Mouse (Mus musculus) liver, postnatal 0 days (tissue): ENCODE measurements around the gene 3110082I17Rik. TPM values are rescaled to one million over a fixed set of nuclear protein-coding genes. Genes with fewer than 3 reads are reported as not detected.

Experiments used
- ATAC-seq: fragments of 200-750 bp; cut with Nextera tagmentation; 2 replicates; pipeline ENCODE4 v1.8.0; 2017; ENCODE audit warnings: mild to moderate bottlenecking, moderate library complexity
- DNase-seq: peaks from one replicate; pipeline ENCODE4 v3.0.0-alpha.2; 2016
- H3K27ac ChIP-seq: fragments of 300-500 bp; sonication (generic); 2 replicates; pipeline ENCODE4 v1.5.1; 2014; ENCODE audit warnings: antibody characterized with exemption, moderate library complexity, mild to moderate bottlenecking, low read depth
- H3K27me3 ChIP-seq: fragments of 300-500 bp; sonication (generic); 2 replicates; pipeline ENCODE4 v1.6.1; 2014; ENCODE audit warnings: low read length, control low read depth, mixed read lengths; ENCODE audit not compliant: insufficient read depth
- H3K36me3 ChIP-seq: fragments of 300-500 bp; sonication (generic); replicated peaks from 2 replicates; pipeline ENCODE4 v1.6.1; 2014; ENCODE audit warnings: mild to moderate bottlenecking, control low read depth, low read length, moderate library complexity, mixed read lengths; ENCODE audit not compliant: insufficient read depth
- H3K4me1 ChIP-seq: fragments of 300-500 bp; sonication (generic); 2 replicates; pipeline ENCODE4 v1.6.1; 2014; ENCODE audit warnings: antibody characterized with exemption, mild to moderate bottlenecking, control low read depth; ENCODE audit not compliant: insufficient read depth
- H3K4me2 ChIP-seq: fragments of 300-500 bp; sonication (generic); 2 replicates; pipeline ENCODE4 v1.6.1; 2014; ENCODE audit warnings: low read depth, mild to moderate bottlenecking, low read length, moderate library complexity, mixed read lengths
- H3K4me3 ChIP-seq: fragments of 300-500 bp; sonication (generic); 2 replicates; pipeline ENCODE4 v1.5.1; 2014; ENCODE audit warnings: low read depth, low read length
- H3K9ac ChIP-seq: fragments of 300-500 bp; sonication (generic); replicated peaks from 2 replicates; pipeline ENCODE4 v1.6.1; 2014; ENCODE audit warnings: mild to moderate bottlenecking, moderate library complexity
- H3K9me3 ChIP-seq: fragments of 300-500 bp; sonication (generic); 2 replicates; pipeline ENCODE4 v1.6.1; 2016; ENCODE audit warnings: mild to moderate bottlenecking, control low read depth, low read length, mixed read lengths
- CTCF ChIP-seq: sonication (generic); IDR thresholded peaks from 2 replicates; pipeline ENCODE4 v1.5.1; 2016; ENCODE audit warnings: antibody characterized with exemption, low read depth
- EP300 ChIP-seq: IDR thresholded peaks from 2 replicates; pipeline ENCODE4 v1.6.1; 2016; ENCODE audit warnings: antibody characterized with exemption, low read depth, mild to moderate bottlenecking
- WGBS: fragments of 180-500 bp; shearing (Covaris S2); extraction: QIAGEN DNeasy Blood & Tissue Kit; methylation state at CpG from one replicate; pipeline ENCODE4 v1.1.7; 2014; ENCODE audit not compliant: insufficient replicate concordance; 5-methylcytosine and 5-hydroxymethylcytosine counted together
- polyA plus RNA-seq: library from polyadenylated mRNA; unstranded; fragments of >200 nt; fragmentation: Nextera tagmentation; extraction: Ambion mirVana; gene quantifications from 2 replicates; pipeline ENCODE4 v1.2.1, GENCODE M21; 2015

3110082I17Rik gene
- polyA plus RNA-seq, 1 experiment from 2014 or later: 9.5 TPM

GRCm38 (mm10) chr5:139326986-139327633 is 133.2 kb downstream of the 3110082I17Rik start:
- H3K27ac ChIP-seq: peak overlapping the region; percentile 62
- H3K4me3 ChIP-seq: no peak overlapping the region
- no peaks in the 10 kb centered on the region; the same call in 1 of the 2 replicates for H3K27me3 ChIP-seq
- no peaks in the 10 kb centered on the region for H3K36me3 ChIP-seq
- no peak overlapping the region for H3K9ac ChIP-seq
- DNase-seq (no peak), ATAC-seq (no peak)
- H3K4me2 ChIP-seq: no peak overlapping the region
- TF ChIP-seq EP300 (no peak), CTCF (no peak)
- 65% methylated on average over 7 of the region's 7 CpGs for WGBS
- no peaks in the 10 kb centered on the region for H3K9me3 ChIP-seq
- peaks cover 15% of the 10 kb centered on the region; the same call in 1 of the 2 replicates for H3K4me1 ChIP-seq

GRCm38 (mm10) chr5:139326111-139326696 is 134.1 kb downstream of the 3110082I17Rik start:
- peaks cover 12% of the 10 kb centered on the region; the same call in 1 of the 2 replicates for H3K4me1 ChIP-seq
- no peak overlapping the region for H3K4me2 ChIP-seq
- H3K4me3 ChIP-seq: no peak overlapping the region
- peak; percentile 27; the same call in 1 of the 2 replicates for TF ChIP-seq CTCF
- no peak for TF ChIP-seq EP300
- no peaks in the 10 kb centered on the region for H3K36me3 ChIP-seq
- H3K27me3 ChIP-seq: no peaks in the 10 kb centered on the region; the same call in 1 of the 2 replicates
- DNase-seq: no peak
- no peaks in the 10 kb centered on the region for H3K9me3 ChIP-seq
- no peak overlapping the region for H3K9ac ChIP-seq
- WGBS: 55% methylated on average over 13 of the region's 13 CpGs
- no peak for ATAC-seq
- no peak overlapping the region for H3K27ac ChIP-seq

- peak; percentile 81 for ATAC-seq
- Histone ChIP-seq H3K4me3 (peak within 1 kb of the TSS; percentile 62), H3K27me3 (no peaks in the 10 kb centered on the region; the same call in 1 of the 2 replicates), H3K9ac (peak within 1 kb of the TSS; percentile 79), H3K4me2 (peak within 1 kb of the TSS; percentile 89), H3K27ac (peak within 1 kb of the TSS; percentile 78), H3K9me3 (no peaks in the 10 kb centered on the region), H3K4me1 (peaks cover 12% of the 10 kb centered on the region; the same call in 1 of the 2 replicates), H3K36me3 (no peaks in the 10 kb centered on the region)
- 2% methylated on average over 36 of the region's 61 CpGs for WGBS
- TF ChIP-seq EP300 (no peak), CTCF (peak; percentile 42; the same call in 1 of the 2 replicates)
- DNase-seq: peak; percentile 72
Observed at GRCm38 (mm10) chr5:139325395-139325966, 134.8 kb downstream of the 3110082I17Rik start, which contains the start of gene Adap1. Adap1 (minus strand) TSS chr5:139325622.

- TF ChIP-seq EP300: no peak
- Histone ChIP-seq H3K27me3 (no peaks in the 10 kb centered on the region; the same call in 1 of the 2 replicates), H3K4me3 (peak overlapping the region; percentile 62), H3K9me3 (no peaks in the 10 kb centered on the region), H3K4me1 (peaks cover 12% of the 10 kb centered on the region; the same call in 1 of the 2 replicates), H3K36me3 (no peaks in the 10 kb centered on the region), H3K27ac (peak overlapping the region; percentile 78), H3K4me2 (peak overlapping the region; percentile 89), H3K9ac (peak overlapping the region; percentile 79)
- under 1% methylated on average over 50 of the region's 62 CpGs for WGBS
- DNase-seq (peak; percentile 70), ATAC-seq (peak; percentile 54)
Observed at GRCm38 (mm10) chr5:139324691-139325394, 135.5 kb downstream of the 3110082I17Rik start.

GRCm38 (mm10) chr5:139324045-139324491 is 136.3 kb downstream of the 3110082I17Rik start:
- Histone ChIP-seq H3K27me3 (no peaks in the 10 kb centered on the region; the same call in 1 of the 2 replicates), H3K4me1 (peaks cover 12% of the 10 kb centered on the region; the same call in 1 of the 2 replicates), H3K4me2 (peak overlapping the region; percentile 89), H3K4me3 (peak overlapping the region; percentile 62), H3K36me3 (no peaks in the 10 kb centered on the region), H3K9me3 (no peaks in the 10 kb centered on the region), H3K27ac (peak overlapping the region; percentile 78), H3K9ac (no peak overlapping the region)
- ATAC-seq: no peak
- no peak for TF ChIP-seq EP300
- 0 out of 2 replicates have a peak, but pooled peaks have one; percentile 9 for TF ChIP-seq CTCF
- DNase-seq: no peak
- 24% methylated on average over 5 of the region's 5 CpGs for WGBS
